ENCODE assay signal across 8 mouse cellular contexts in the genomic region with DNA sequence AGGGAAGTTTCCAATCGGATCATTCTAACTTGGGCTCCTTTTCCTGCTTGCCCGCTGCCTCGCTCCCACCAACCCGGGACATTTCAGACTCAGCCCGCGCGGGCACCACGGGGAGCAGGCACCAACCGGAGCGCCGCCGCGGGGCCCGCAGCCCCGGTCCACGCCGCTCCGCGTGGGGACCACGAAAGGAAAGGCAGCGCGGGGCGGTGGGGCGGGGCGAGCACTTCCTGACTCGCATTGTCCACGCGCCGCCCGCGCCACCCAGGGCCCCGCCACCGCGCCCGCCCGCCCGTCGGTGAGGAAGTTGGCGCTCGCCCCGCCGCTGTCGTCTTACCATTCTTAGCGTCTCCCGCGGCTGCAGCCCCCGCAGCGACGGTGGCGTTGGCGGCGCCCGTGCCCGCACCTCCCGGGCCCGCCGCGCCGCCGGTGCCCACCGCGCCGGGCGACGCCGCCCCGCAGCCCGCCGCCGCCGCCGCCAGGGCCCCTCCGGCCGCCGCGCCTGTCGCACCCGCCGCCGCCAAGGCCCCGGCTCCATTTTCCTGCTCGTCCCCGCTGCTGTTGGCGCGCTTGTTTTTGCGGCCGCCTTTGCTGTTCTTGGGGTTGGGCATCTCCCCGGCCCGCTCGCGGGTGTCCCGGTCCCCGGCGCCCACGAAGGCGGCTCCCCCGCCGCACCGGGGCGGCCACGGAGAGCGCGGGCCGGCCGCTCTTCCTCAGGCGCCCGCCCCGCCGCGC. TPM values are rescaled to one million over a fixed set of nuclear protein-coding genes. Genes with fewer than 3 reads are reported as not detected.
DNase-seq lines count a peak whose midpoint lies in the region; ATAC-seq and TF ChIP-seq lines count a peak whose summit lies in the region.

No protein-coding gene starts in this region.

- H3K4me3 ChIP-seq in C2C12 (ENCODE audit: insufficient read depth, poor library complexity, severe bottlenecking), result peak overlapping the region; percentile 51
- H3K4me3 ChIP-seq in bone marrow macrophage, adult 2 months (ENCODE audit: insufficient read depth, low read length), result peak overlapping the region; percentile 91
- H3K4me3 ChIP-seq in embryonic fibroblast, embryonic 13.5 days (ENCODE audit: insufficient read depth, low read length), result peak overlapping the region; percentile 60
- H3K4me3 ChIP-seq in heart, embryonic 11.5 days (ENCODE audit: low read depth, low read length), result peak overlapping the region; percentile 87
- H3K4me3 ChIP-seq in kidney, embryonic 15.5 days (replicated peaks), result peak overlapping the region; percentile 89
- H3K4me3 ChIP-seq in liver, embryonic 11.5 days (ENCODE audit: low read depth, low read length), result peak overlapping the region; percentile 89

- DNase-seq in liver, embryonic 11.5 days (ENCODE audit: low spot score), result peak; percentile 74
- peak; percentile 54 to 61 for DNase-seq in spleen, postnatal 14 days (ENCODE audit: low spot score in 2 of 2)

- TF ChIP-seq POLR2A in bone marrow macrophage, adult 2 months (IDR thresholded peaks at IDR 0.05; ENCODE audit: borderline replicate concordance, low read depth, low read length), result no peak
- TF ChIP-seq POLR2A in embryonic fibroblast, embryonic 13.5 days (IDR thresholded peaks at IDR 0.05; ENCODE audit: low read depth, low read length), result no peak

- H3K36me3 ChIP-seq in C2C12 (ENCODE audit: control insufficient read depth, insufficient read depth), result no peaks in the 10 kb centered on the region
- H3K36me3 ChIP-seq in heart, embryonic 11.5 days (ENCODE audit: control insufficient read depth, insufficient read depth, low read length), result no peaks in the 10 kb centered on the region
- H3K36me3 ChIP-seq in kidney, embryonic 15.5 days, result no peaks in the 10 kb centered on the region
- H3K36me3 ChIP-seq in liver, embryonic 11.5 days (ENCODE audit: control insufficient read depth, insufficient read depth, low read length), result no peaks in the 10 kb centered on the region

- H3K9me3 ChIP-seq in heart, embryonic 11.5 days (replicated peaks; ENCODE audit: control insufficient read depth, low read length), result no peaks in the 10 kb centered on the region
- no peaks in the 10 kb centered on the region for H3K9me3 ChIP-seq in kidney, embryonic 15.5 days (replicated peaks)
- H3K9me3 ChIP-seq in liver, embryonic 11.5 days (ENCODE audit: control insufficient read depth, low read length), result no peaks in the 10 kb centered on the region

- peak; percentile 64 for ATAC-seq in heart, embryonic 11.5 days (replicated peaks; ENCODE audit: insufficient number of reproducible peaks, low FRiP score, low TSS enrichment)
- peak; percentile 72 for ATAC-seq in kidney, embryonic 15.5 days (replicated peaks; ENCODE audit: low FRiP score)
- ATAC-seq in liver, embryonic 11.5 days (replicated peaks; ENCODE audit: low FRiP score), result peak; percentile 54
- peak; percentile 48 for ATAC-seq in monocyte, adult 5-6 weeks (replicated peaks; ENCODE audit: insufficient number of reproducible peaks, low FRiP score, low TSS enrichment, poor library complexity, severe bottlenecking)

- H3K27ac ChIP-seq in bone marrow macrophage, adult 2 months (ENCODE audit: insufficient read depth, low read depth, low read length), result peak overlapping the region; percentile 53
- H3K27ac ChIP-seq in embryonic fibroblast, embryonic 13.5 days (ENCODE audit: insufficient read depth, low read length), result no peak overlapping the region
- peak overlapping the region; percentile 85 for H3K27ac ChIP-seq in heart, embryonic 11.5 days (ENCODE audit: low read depth, low read length)
- peak overlapping the region; percentile 90 for H3K27ac ChIP-seq in kidney, embryonic 15.5 days
- H3K27ac ChIP-seq in liver, embryonic 11.5 days (ENCODE audit: low read depth, low read length), result peak overlapping the region; percentile 80

- H3K4me1 ChIP-seq in bone marrow macrophage, adult 2 months (ENCODE audit: control insufficient read depth, insufficient read depth, low read length), result peaks cover 13% of the 10 kb centered on the region
- H3K4me1 ChIP-seq in embryonic fibroblast, embryonic 13.5 days (ENCODE audit: control insufficient read depth, insufficient read depth, low read length), result no peaks in the 10 kb centered on the region
- peaks cover 5% of the 10 kb centered on the region; the same call in 1 of the 2 replicates for H3K4me1 ChIP-seq in heart, embryonic 11.5 days (ENCODE audit: control insufficient read depth, insufficient read depth, low read length)
- H3K4me1 ChIP-seq in kidney, embryonic 15.5 days, result peaks cover 12% of the 10 kb centered on the region
- peaks cover 7% of the 10 kb centered on the region for H3K4me1 ChIP-seq in liver, embryonic 11.5 days (replicated peaks; ENCODE audit: control insufficient read depth, insufficient read depth, low read length)

- no peaks in the 10 kb centered on the region for H3K79me3 ChIP-seq in C2C12 (ENCODE audit: low read depth)

- peak overlapping the region; percentile 69 for H3K4me2 ChIP-seq in heart, embryonic 11.5 days
- peak overlapping the region; percentile 63 for H3K4me2 ChIP-seq in kidney, embryonic 15.5 days
- H3K4me2 ChIP-seq in liver, embryonic 11.5 days, result peak overlapping the region; percentile 70

- H3K9ac ChIP-seq in heart, embryonic 11.5 days (ENCODE audit: low read depth, low read length), result peak overlapping the region; percentile 91
- H3K9ac ChIP-seq in kidney, embryonic 15.5 days, result peak overlapping the region; percentile 73
- peak overlapping the region; percentile 90 for H3K9ac ChIP-seq in liver, embryonic 11.5 days (ENCODE audit: low read depth, low read length)

- H3K79me2 ChIP-seq in C2C12 (ENCODE audit: control insufficient read depth, insufficient read depth), result no peaks in the 10 kb centered on the region

- peak overlapping the region; percentile 81 for H3ac ChIP-seq in C2C12 (ENCODE audit: control insufficient read depth, insufficient read length, low read depth)

- WGBS in heart, embryonic 11.5 days (ENCODE audit: insufficient replicate concordance), result 1% methylated on average over 72 of the region's 110 CpGs
- under 1% methylated on average over 78 of the region's 110 CpGs for WGBS in kidney, embryonic 15.5 days
- WGBS in liver, embryonic 11.5 days, result under 1% methylated on average over 93 of the region's 110 CpGs

- TF ChIP-seq CTCF in C2C12 (IDR thresholded peaks at IDR 0.05; ENCODE audit: control insufficient read depth, insufficient read depth, insufficient read length), result no peak
- no peak for TF ChIP-seq CTCF in bone marrow macrophage, adult 2 months (IDR thresholded peaks at IDR 0.05; ENCODE audit: low read depth, low read length)
- no peak for TF ChIP-seq CTCF in embryonic fibroblast, embryonic 13.5 days (IDR thresholded peaks at IDR 0.05; ENCODE audit: borderline replicate concordance, insufficient read depth, low read length)

- no peaks in the 10 kb centered on the region for H3K27me3 ChIP-seq in C2C12 (ENCODE audit: control insufficient read depth, insufficient read depth, insufficient read length)
- no peaks in the 10 kb centered on the region for H3K27me3 ChIP-seq in heart, embryonic 11.5 days (ENCODE audit: control insufficient read depth, insufficient read depth, low read length)
- no peaks in the 10 kb centered on the region for H3K27me3 ChIP-seq in kidney, embryonic 15.5 days
- H3K27me3 ChIP-seq in liver, embryonic 11.5 days (replicated peaks; ENCODE audit: control insufficient read depth, insufficient read depth, low read length), result no peaks in the 10 kb centered on the region

TF ChIP-seq in C2C12, 6 proteins besides CTCF, POLR2A, EP300 and RAD21:
- TF ChIP-seq USF1 (IDR thresholded peaks at IDR 0.05; ENCODE audit: low read depth), result no peak
- TF ChIP-seq MYOG (IDR thresholded peaks at IDR 0.05; ENCODE audit: control insufficient read depth, extremely low read depth, insufficient read length), result no peak
- TF ChIP-seq CEBPB (IDR thresholded peaks at IDR 0.05; ENCODE audit: low read depth), result no peak

RNA-seq across cellular contexts. Expression of a gene that starts 0.5 kb away (rescaled TPM):
- 1.9 TPM for polyA plus RNA-seq in C2C12 (2012; fragmentation: generic; extraction: Trizol)
- 29.6 and 31.7 TPM in 2 replicates for polyA plus RNA-seq in bone marrow macrophage, adult 2 months (2012; ENCODE audit: insufficient read depth, insufficient read length, missing spikeins)
- polyA plus RNA-seq in embryonic fibroblast, embryonic 13.5 days (2011; ENCODE audit: insufficient read length, low read depth, missing spikeins), result 16.6 and 18.8 TPM in 2 replicates
- 4.0 and 5.3 TPM in 2 replicates for polyA plus RNA-seq in heart, embryonic 11.5 days (2014; fragmentation: Nextera tagmentation; extraction: Ambion mirVana)
- 3.2 and 3.8 TPM in 2 replicates for polyA plus RNA-seq in kidney, embryonic 15.5 days (2015; fragmentation: Nextera tagmentation; extraction: Ambion mirVana)
- 4.3 and 5.6 TPM in 2 replicates for polyA plus RNA-seq in liver, embryonic 11.5 days (2014; fragmentation: Nextera tagmentation; extraction: Ambion mirVana)
- total RNA-seq in monocyte, adult 5-6 weeks (2017), result 129 to 223 TPM (median 161 TPM) in 3 replicates
